In the genomic region with DNA sequence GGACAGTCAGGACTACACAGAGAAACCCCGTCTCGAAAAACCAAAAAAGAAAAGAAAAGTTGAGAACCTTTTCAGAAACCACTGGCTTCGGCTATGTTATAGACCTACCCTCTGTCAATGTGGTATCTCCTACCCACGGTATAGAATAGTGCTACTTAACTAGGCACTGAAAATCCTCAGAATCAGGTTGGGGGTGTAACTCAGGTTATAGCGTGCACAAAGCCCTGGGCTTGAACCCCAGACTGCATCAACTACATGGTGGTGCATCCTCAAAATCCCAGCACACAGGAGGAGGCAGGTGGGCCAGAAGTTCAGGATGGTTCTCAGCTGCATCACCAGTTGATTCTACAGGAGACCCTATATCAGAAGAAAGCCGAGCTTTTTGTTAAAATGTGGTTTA, we compare ENCODE assay signal across 9 mouse cellular contexts. TPM values are rescaled to one million over a fixed set of nuclear protein-coding genes. Genes with fewer than 3 reads are reported as not detected.
DNase-seq lines count a peak whose midpoint lies in the region; ATAC-seq and TF ChIP-seq lines count a peak whose summit lies in the region.
"Had no signal": no experiment of that assay in that cellular context is flagged by ENCODE, and none has a peak within 500 bp of the region (broad histone marks: within the 10 kb centered on the region; RNA-seq: fewer than 3 reads in every experiment).

No protein-coding gene starts in this region.

- peaks cover 56% of the 10 kb centered on the region for H3K4me1 ChIP-seq in erythroblast, embryonic 14.5 days (ENCODE audit: control insufficient read depth)
- H3K4me1 ChIP-seq in lung, embryonic 14.5 days (ENCODE audit: insufficient read depth): peaks cover 25% of the 10 kb centered on the region
- peaks cover 51% of the 10 kb centered on the region for H3K4me1 ChIP-seq in limb, embryonic 12.5 days (replicated peaks)

- DNase-seq in lung, embryonic 14.5 days: no peak
- no peak for DNase-seq in lung, postnatal 4 days
- peak; percentile 25 for DNase-seq in naive thymus-derived CD4-positive, alpha-beta T cell, adult 2 months (ENCODE audit: low read depth)
- no peak for DNase-seq in adrenal gland, adult 18-20 months (ENCODE audit: low spot score in 2 of 2)
- DNase-seq in layer of hippocampus, postnatal 14 days (ENCODE audit: low spot score in 2 of 2): no peak

- no peak for TF ChIP-seq CTCF in lung, embryonic 14.5 days (IDR thresholded peaks at IDR 0.05; ENCODE audit: low read depth)

- H3K27ac ChIP-seq in lung, embryonic 14.5 days (ENCODE audit: low read depth): peak overlapping the region; percentile 60; the same call in 1 of the 2 replicates
- H3K27ac ChIP-seq in limb, embryonic 12.5 days: no peak overlapping the region

- peak overlapping the region; percentile 95 for H3K4me3 ChIP-seq in erythroblast, embryonic 14.5 days (replicated peaks)
- peak overlapping the region; percentile 98; the same call in 1 of the 2 replicates for H3K4me3 ChIP-seq in lung, embryonic 14.5 days (ENCODE audit: low read depth, low read length)
- H3K4me3 ChIP-seq in limb, embryonic 12.5 days (replicated peaks): peak overlapping the region; percentile 99; the same call in 1 of the 2 replicates

- H3K9me3 ChIP-seq in erythroblast, embryonic 14.5 days (ENCODE audit: control insufficient read depth, low read length): no peaks in the 10 kb centered on the region
- H3K9me3 ChIP-seq in lung, embryonic 14.5 days (ENCODE audit: low read depth, low read length): no peaks in the 10 kb centered on the region
- H3K9me3 ChIP-seq in limb, embryonic 12.5 days: no peaks in the 10 kb centered on the region

- peak overlapping the region; percentile 78 for H3K4me2 ChIP-seq in lung, embryonic 14.5 days
- H3K4me2 ChIP-seq in limb, embryonic 12.5 days: peak overlapping the region; percentile 71

- 94% methylated on average over 6 of the region's 6 CpGs for WGBS in lung, embryonic 14.5 days
- WGBS in limb, embryonic 12.5 days: 95% methylated on average over 6 of the region's 6 CpGs

- 0 out of 2 replicates have a peak overlapping the region, but pooled peaks have one; percentile 60 for H3K9ac ChIP-seq in lung, embryonic 14.5 days
- H3K9ac ChIP-seq in limb, embryonic 12.5 days (replicated peaks): no peak overlapping the region

- H3K27me3 ChIP-seq in erythroblast, embryonic 14.5 days (ENCODE audit: control insufficient read depth): peaks cover 5% of the 10 kb centered on the region
- no peaks in the 10 kb centered on the region for H3K27me3 ChIP-seq in lung, embryonic 14.5 days (ENCODE audit: insufficient read depth, low read length)
- H3K27me3 ChIP-seq in limb, embryonic 12.5 days: peaks cover 6% of the 10 kb centered on the region; the same call in 1 of the 2 replicates

- ATAC-seq in erythroblast, adult 5-6 weeks (replicated peaks; ENCODE audit: low FRiP score, poor library complexity, severe bottlenecking): no peak
- ATAC-seq in lung, embryonic 14.5 days (ENCODE audit: insufficient read depth): no peak
- ATAC-seq in limb, embryonic 12.5 days (ENCODE audit: insufficient number of reproducible peaks, insufficient read depth, low FRiP score, low TSS enrichment, low read depth): no peak

- peaks cover 19% of the 10 kb centered on the region for H3K36me3 ChIP-seq in erythroblast, embryonic 14.5 days (ENCODE audit: control insufficient read depth)
- peaks cover 6% of the 10 kb centered on the region; the same call in 1 of the 2 replicates for H3K36me3 ChIP-seq in lung, embryonic 14.5 days (ENCODE audit: insufficient read depth)
- H3K36me3 ChIP-seq in limb, embryonic 12.5 days: no peaks in the 10 kb centered on the region; the same call in 1 of the 2 replicates

RNA-seq across cellular contexts. Expression of a gene that starts 1.0 kb away (rescaled TPM):
- 6.5 and 7.7 TPM in 2 replicates for polyA plus RNA-seq in erythroblast, embryonic 14.5 days (2012)
- 15.9 and 17.1 TPM in 2 replicates for total RNA-seq in erythroblast, adult 5-6 weeks (2015; ENCODE audit: low replicate concordance)
- 41.4 and 51.1 TPM in 2 replicates for total RNA-seq in erythroblast, adult 5-6 weeks (2017; ENCODE audit: low replicate concordance)
- polyA plus RNA-seq in lung, embryonic 14.5 days (2014; fragmentation: Nextera tagmentation; extraction: Ambion mirVana): 81.2 and 91.0 TPM in 2 replicates
- polyA plus RNA-seq in limb, embryonic 12.5 days (2016; fragmentation: Nextera tagmentation; extraction: Ambion mirVana): 102 and 104 TPM in 2 replicates
- total RNA-seq in adrenal gland, adult 18-20 months (2021): 10 to 100 TPM; 47.4 to 63.7 TPM
- total RNA-seq in layer of hippocampus, postnatal 14 days (2021): 10 to 100 TPM; 23.8 to 24.0 TPM

RNA-seq across cellular contexts. Expression of a gene that starts 2.7 kb away (rescaled TPM):
- polyA plus RNA-seq in erythroblast, embryonic 14.5 days (2012): not detected in 2 replicates
- 0.42 TPM in 1 of 2 replicates, not detected in the other for total RNA-seq in erythroblast, adult 5-6 weeks (2015; ENCODE audit: low replicate concordance)
- total RNA-seq in erythroblast, adult 5-6 weeks (2017; ENCODE audit: low replicate concordance): 0.56 TPM in 1 of 2 replicates, not detected in the other
- polyA plus RNA-seq in lung, embryonic 14.5 days (2014; fragmentation: Nextera tagmentation; extraction: Ambion mirVana): 0.18 and 0.39 TPM in 2 replicates
- 0.30 and 0.37 TPM in 2 replicates for polyA plus RNA-seq in limb, embryonic 12.5 days (2016; fragmentation: Nextera tagmentation; extraction: Ambion mirVana)
- under 1 TPM; 0.10 to 0.13 TPM for total RNA-seq in adrenal gland, adult 18-20 months (2021)
- total RNA-seq in layer of hippocampus, postnatal 14 days (2021): under 1 TPM; 0.21 to 0.29 TPM
- total RNA-seq: heart, postnatal 25 days had no signal

RNA-seq across cellular contexts. Expression of a gene that starts 17.9 kb away (rescaled TPM):
- 3.8 and 5.2 TPM in 2 replicates for polyA plus RNA-seq in erythroblast, embryonic 14.5 days (2012)
- total RNA-seq in erythroblast, adult 5-6 weeks (2015; ENCODE audit: low replicate concordance): 11.7 and 23.8 TPM in 2 replicates
- 30.6 and 49.8 TPM in 2 replicates for total RNA-seq in erythroblast, adult 5-6 weeks (2017; ENCODE audit: low replicate concordance)
- 275 and 288 TPM in 2 replicates for polyA plus RNA-seq in lung, embryonic 14.5 days (2014; fragmentation: Nextera tagmentation; extraction: Ambion mirVana)
- polyA plus RNA-seq in limb, embryonic 12.5 days (2016; fragmentation: Nextera tagmentation; extraction: Ambion mirVana): 352 and 355 TPM in 2 replicates
- total RNA-seq in adrenal gland, adult 18-20 months (2021): 100 to 1,000 TPM; 157 to 159 TPM
- total RNA-seq in layer of hippocampus, postnatal 14 days (2021): 100 to 1,000 TPM; 137 to 141 TPM

RNA-seq across cellular contexts. Expression of a gene that starts 17.9 kb away (rescaled TPM):
- polyA plus RNA-seq in erythroblast, embryonic 14.5 days (2012): 0.49 and 0.56 TPM in 2 replicates
- 6.0 and 7.5 TPM in 2 replicates for total RNA-seq in erythroblast, adult 5-6 weeks (2015; ENCODE audit: low replicate concordance)
- total RNA-seq in erythroblast, adult 5-6 weeks (2017; ENCODE audit: low replicate concordance): 24.0 and 29.1 TPM in 2 replicates
- polyA plus RNA-seq in lung, embryonic 14.5 days (2014; fragmentation: Nextera tagmentation; extraction: Ambion mirVana): 60.7 and 66.9 TPM in 2 replicates
- polyA plus RNA-seq in limb, embryonic 12.5 days (2016; fragmentation: Nextera tagmentation; extraction: Ambion mirVana): 61.2 and 71.6 TPM in 2 replicates
- total RNA-seq in adrenal gland, adult 18-20 months (2021): 10 to 100 TPM; 53.6 to 55.8 TPM
- total RNA-seq in layer of hippocampus, postnatal 14 days (2021): 10 to 100 TPM; 31.0 to 36.6 TPM

RNA-seq across cellular contexts. Expression of a gene that starts 27.9 kb away (rescaled TPM):
- polyA plus RNA-seq in erythroblast, embryonic 14.5 days (2012): not detected in 2 replicates
- total RNA-seq in erythroblast, adult 5-6 weeks (2015; ENCODE audit: low replicate concordance): not detected in 2 replicates
- total RNA-seq in erythroblast, adult 5-6 weeks (2017; ENCODE audit: low replicate concordance): not detected in 2 replicates
- polyA plus RNA-seq in lung, embryonic 14.5 days (2014; fragmentation: Nextera tagmentation; extraction: Ambion mirVana): not detected in 2 replicates
- polyA plus RNA-seq in limb, embryonic 12.5 days (2016; fragmentation: Nextera tagmentation; extraction: Ambion mirVana): not detected in 2 replicates
- not detected for total RNA-seq in adrenal gland, adult 18-20 months (2021)
- not detected for total RNA-seq in layer of hippocampus, postnatal 14 days (2021)
- total RNA-seq: heart, postnatal 25 days had no signal
